In genomic region chr15:89184937-89185227, GRCm38 (mm10) we compare ENCODE assay signal across 22 mouse cellular contexts. TPM values are rescaled to one million over a fixed set of nuclear protein-coding genes. Genes with fewer than 3 reads are reported as not detected.
DNase-seq lines count a peak whose midpoint lies in the region; ATAC-seq and TF ChIP-seq lines count a peak whose summit lies in the region.
"Had no signal": no experiment of that assay in that cellular context is flagged by ENCODE, and none has a peak within 500 bp of the region (broad histone marks: within the 10 kb centered on the region; RNA-seq: fewer than 3 reads in every experiment).

No protein-coding gene starts in this region.

- peak overlapping the region; percentile 60; the same call in 1 of the 2 replicates for H3K27ac ChIP-seq in forebrain, embryonic 10.5 days
- no peak overlapping the region for H3K27ac ChIP-seq in forebrain, embryonic 11.5 days (ENCODE audit: low read depth, low read length)
- H3K27ac ChIP-seq in embryonic facial prominence, embryonic 10.5 days (replicated peaks): 0 out of 2 replicates have a peak overlapping the region, but pooled peaks have one; percentile 37
- H3K27ac ChIP-seq in forebrain, embryonic 16.5 days (ENCODE audit: low read length): peak overlapping the region; percentile 19; the same call in 1 of the 2 replicates
- H3K27ac ChIP-seq in lung, postnatal 0 days (ENCODE audit: low read length): no peak overlapping the region
- H3K27ac ChIP-seq: embryonic facial prominence, embryonic 13.5 days; kidney, embryonic 15.5 days; limb, embryonic 15.5 days; liver, embryonic 15.5 days had no signal

- 83% methylated on average over 5 of the region's 5 CpGs for WGBS in forebrain, embryonic 10.5 days
- 81% methylated on average over 5 of the region's 5 CpGs for WGBS in forebrain, embryonic 11.5 days
- WGBS in embryonic facial prominence, embryonic 10.5 days: 88% methylated on average over 5 of the region's 5 CpGs
- 60% methylated on average over 5 of the region's 5 CpGs for WGBS in forebrain, embryonic 16.5 days
- WGBS in lung, postnatal 0 days: 81% methylated on average over 5 of the region's 5 CpGs

- peaks cover 65% of the 10 kb centered on the region for H3K36me3 ChIP-seq in forebrain, embryonic 10.5 days (replicated peaks)
- no peaks in the 10 kb centered on the region; the same call in 1 of the 2 replicates for H3K36me3 ChIP-seq in forebrain, embryonic 11.5 days (ENCODE audit: control insufficient read depth, insufficient read depth, low read length)
- peaks cover 67% of the 10 kb centered on the region for H3K36me3 ChIP-seq in embryonic facial prominence, embryonic 10.5 days (replicated peaks)
- peaks cover 4% of the 10 kb centered on the region; the same call in 1 of the 2 replicates for H3K36me3 ChIP-seq in forebrain, embryonic 16.5 days (ENCODE audit: control insufficient read depth, insufficient read depth)
- H3K36me3 ChIP-seq in lung, postnatal 0 days (ENCODE audit: insufficient read depth, low read length): no peaks in the 10 kb centered on the region
- H3K36me3 ChIP-seq: liver, embryonic 15.5 days had no signal

- H3K4me3 ChIP-seq in forebrain, embryonic 10.5 days: no peak overlapping the region
- H3K4me3 ChIP-seq in forebrain, embryonic 11.5 days (ENCODE audit: low read depth, low read length): no peak overlapping the region
- no peak overlapping the region for H3K4me3 ChIP-seq in embryonic facial prominence, embryonic 10.5 days
- no peak overlapping the region for H3K4me3 ChIP-seq in forebrain, embryonic 16.5 days (replicated peaks; ENCODE audit: low read length)
- H3K4me3 ChIP-seq in lung, postnatal 0 days (ENCODE audit: low read depth, low read length): no peak overlapping the region
- H3K4me3 ChIP-seq: embryonic facial prominence, embryonic 13.5 days; hindbrain, embryonic 15.5 days; kidney, embryonic 15.5 days; limb, embryonic 15.5 days; liver, embryonic 15.5 days; megakaryocyte, embryonic 14.5 days had no signal

- H3K9ac ChIP-seq in forebrain, embryonic 11.5 days (ENCODE audit: low read length): no peak overlapping the region
- H3K9ac ChIP-seq in forebrain, embryonic 16.5 days (replicated peaks; ENCODE audit: low read depth, low read length): no peak overlapping the region
- no peak overlapping the region for H3K9ac ChIP-seq in lung, postnatal 0 days (replicated peaks; ENCODE audit: low read depth)
- H3K9ac ChIP-seq: embryonic facial prominence, embryonic 13.5 days; hindbrain, embryonic 15.5 days; kidney, embryonic 15.5 days; limb, embryonic 15.5 days; liver, embryonic 15.5 days had no signal

- no peak for DNase-seq in forebrain, embryonic 10.5 days (ENCODE audit: extremely low spot score, low spot score)
- no peak for DNase-seq in forebrain, embryonic 11.5 days (ENCODE audit: low spot score)
- DNase-seq in left cerebral cortex, postnatal 4 days: peak; percentile 77
- DNase-seq in left cerebral cortex, adult 9 months (ENCODE audit: low spot score in 2 of 2): no peak
- DNase-seq in embryonic facial prominence, embryonic 10.5 days (ENCODE audit: low spot score): no peak
- DNase-seq in frontal cortex, postnatal 25 days (ENCODE audit: low spot score in 2 of 2): no peak
- DNase-seq in lung, postnatal 0 days (ENCODE audit: low spot score): no peak
- DNase-seq: heart, postnatal 10 days; kidney, postnatal 4 days; lung, postnatal 10 days; right cerebral cortex, adult 18-20 months; thymus, adult 18-20 months had no signal

- no peak overlapping the region for H3K4me2 ChIP-seq in forebrain, embryonic 11.5 days (ENCODE audit: low read depth, low read length, severe bottlenecking)
- no peak overlapping the region for H3K4me2 ChIP-seq in forebrain, embryonic 16.5 days (ENCODE audit: low read length)
- no peak overlapping the region for H3K4me2 ChIP-seq in lung, postnatal 0 days (replicated peaks; ENCODE audit: low read depth, low read length)
- H3K4me2 ChIP-seq: embryonic facial prominence, embryonic 13.5 days; heart, embryonic 11.5 days; hindbrain, embryonic 15.5 days; kidney, embryonic 15.5 days; limb, embryonic 15.5 days; liver, embryonic 15.5 days had no signal

- intact Hi-C loops in left cerebral cortex, postnatal 4 days (cut with DNase I): no loop called here

- TF ChIP-seq EP300 in lung, postnatal 0 days (IDR thresholded peaks at IDR 0.05): no peak

- H3K9me3 ChIP-seq in forebrain, embryonic 10.5 days: no peaks in the 10 kb centered on the region
- H3K9me3 ChIP-seq in forebrain, embryonic 11.5 days (ENCODE audit: control insufficient read depth, low read length): no peaks in the 10 kb centered on the region
- no peaks in the 10 kb centered on the region for H3K9me3 ChIP-seq in embryonic facial prominence, embryonic 10.5 days
- H3K9me3 ChIP-seq in forebrain, embryonic 16.5 days (ENCODE audit: control insufficient read depth, low read length): no peaks in the 10 kb centered on the region
- no peaks in the 10 kb centered on the region for H3K9me3 ChIP-seq in lung, postnatal 0 days (ENCODE audit: low read length)
- H3K9me3 ChIP-seq: embryonic facial prominence, embryonic 13.5 days; hindbrain, embryonic 15.5 days; kidney, embryonic 15.5 days; limb, embryonic 15.5 days; liver, embryonic 15.5 days; megakaryocyte, embryonic 14.5 days had no signal

- peaks cover 51% of the 10 kb centered on the region for H3K4me1 ChIP-seq in forebrain, embryonic 10.5 days
- H3K4me1 ChIP-seq in forebrain, embryonic 11.5 days (replicated peaks; ENCODE audit: control insufficient read depth, insufficient read depth, low read length): peaks cover 14% of the 10 kb centered on the region; the same call in 1 of the 2 replicates
- H3K4me1 ChIP-seq in embryonic facial prominence, embryonic 10.5 days: peaks cover 49% of the 10 kb centered on the region
- peaks cover 29% of the 10 kb centered on the region for H3K4me1 ChIP-seq in forebrain, embryonic 16.5 days (replicated peaks; ENCODE audit: control insufficient read depth, insufficient read depth, low read length)
- peaks cover 10% of the 10 kb centered on the region for H3K4me1 ChIP-seq in lung, postnatal 0 days (ENCODE audit: insufficient read depth, low read depth, low read length)

- no peak for ATAC-seq in forebrain, embryonic 11.5 days (replicated peaks; ENCODE audit: low FRiP score)
- no peak for ATAC-seq in forebrain, embryonic 16.5 days
- no peak for ATAC-seq in lung, postnatal 0 days
- ATAC-seq: intestine, postnatal 0 days; midbrain, embryonic 16.5 days had no signal

- TF ChIP-seq CTCF in lung, postnatal 0 days (IDR thresholded peaks at IDR 0.05): no peak

- H3K27me3 ChIP-seq in forebrain, embryonic 10.5 days (ENCODE audit: poor library complexity, severe bottlenecking): no peaks in the 10 kb centered on the region; the same call in 1 of the 2 replicates
- no peaks in the 10 kb centered on the region for H3K27me3 ChIP-seq in forebrain, embryonic 11.5 days (ENCODE audit: control insufficient read depth, insufficient read depth, low read length)
- no peaks in the 10 kb centered on the region for H3K27me3 ChIP-seq in embryonic facial prominence, embryonic 10.5 days (replicated peaks; ENCODE audit: low read depth, poor library complexity, severe bottlenecking)
- no peaks in the 10 kb centered on the region for H3K27me3 ChIP-seq in forebrain, embryonic 16.5 days (replicated peaks; ENCODE audit: control insufficient read depth, insufficient read depth, low read length)
- H3K27me3 ChIP-seq in lung, postnatal 0 days (replicated peaks; ENCODE audit: insufficient read depth, low read length): no peaks in the 10 kb centered on the region
- H3K27me3 ChIP-seq: embryonic facial prominence, embryonic 13.5 days; hindbrain, embryonic 15.5 days; kidney, embryonic 15.5 days; limb, embryonic 15.5 days had no signal

RNA-seq across cellular contexts. Expression of gene Plxnb2, which starts 4.3 kb away (rescaled TPM):
- polyA plus RNA-seq in forebrain, embryonic 10.5 days (2016; fragmentation: Nextera tagmentation; extraction: Ambion mirVana): 144 and 155 TPM in 2 replicates
- polyA plus RNA-seq in forebrain, embryonic 11.5 days (2014; fragmentation: Nextera tagmentation; extraction: Ambion mirVana): 162 and 176 TPM in 2 replicates
- 100 to 1,000 TPM; 100 TPM for total RNA-seq in left cerebral cortex, postnatal 4 days (2021)
- polyA plus RNA-seq in embryonic facial prominence, embryonic 10.5 days (2016; fragmentation: Nextera tagmentation; extraction: Ambion mirVana): 146 and 152 TPM in 2 replicates
- 112 and 126 TPM in 2 replicates for polyA plus RNA-seq in forebrain, embryonic 16.5 days (2015; fragmentation: Nextera tagmentation; extraction: Ambion mirVana)
- polyA plus RNA-seq in lung, postnatal 0 days (2015; fragmentation: Nextera tagmentation; extraction: Ambion mirVana): 73.1 and 104 TPM in 2 replicates

RNA-seq across cellular contexts. Expression of gene Dennd6b, which starts 11.4 kb away (rescaled TPM):
- polyA plus RNA-seq in forebrain, embryonic 10.5 days (2016; fragmentation: Nextera tagmentation; extraction: Ambion mirVana): 26.4 and 27.7 TPM in 2 replicates
- 26.7 and 27.5 TPM in 2 replicates for polyA plus RNA-seq in forebrain, embryonic 11.5 days (2014; fragmentation: Nextera tagmentation; extraction: Ambion mirVana)
- total RNA-seq in left cerebral cortex, postnatal 4 days (2021): 10 to 100 TPM; 46.6 to 49.4 TPM
- polyA plus RNA-seq in embryonic facial prominence, embryonic 10.5 days (2016; fragmentation: Nextera tagmentation; extraction: Ambion mirVana): 26.1 and 29.1 TPM in 2 replicates
- 60.7 and 83.2 TPM in 2 replicates for polyA plus RNA-seq in forebrain, embryonic 16.5 days (2015; fragmentation: Nextera tagmentation; extraction: Ambion mirVana)
- polyA plus RNA-seq in lung, postnatal 0 days (2015; fragmentation: Nextera tagmentation; extraction: Ambion mirVana): 4.4 and 5.0 TPM in 2 replicates

RNA-seq across cellular contexts. Expression of gene Ppp6r2, which starts 26.5 kb away (rescaled TPM):
- polyA plus RNA-seq in forebrain, embryonic 10.5 days (2016; fragmentation: Nextera tagmentation; extraction: Ambion mirVana): 24.2 and 28.8 TPM in 2 replicates
- 45.1 and 49.2 TPM in 2 replicates for polyA plus RNA-seq in forebrain, embryonic 11.5 days (2014; fragmentation: Nextera tagmentation; extraction: Ambion mirVana)
- total RNA-seq in left cerebral cortex, postnatal 4 days (2021): 100 to 1,000 TPM; 163 to 165 TPM
- polyA plus RNA-seq in embryonic facial prominence, embryonic 10.5 days (2016; fragmentation: Nextera tagmentation; extraction: Ambion mirVana): 23.8 and 26.8 TPM in 2 replicates
- 77.8 and 90.8 TPM in 2 replicates for polyA plus RNA-seq in forebrain, embryonic 16.5 days (2015; fragmentation: Nextera tagmentation; extraction: Ambion mirVana)
- 22.7 and 24.1 TPM in 2 replicates for polyA plus RNA-seq in lung, postnatal 0 days (2015; fragmentation: Nextera tagmentation; extraction: Ambion mirVana)

RNA-seq across cellular contexts. Expression of gene Mapk11, which starts 35.5 kb away (rescaled TPM):
- polyA plus RNA-seq in forebrain, embryonic 10.5 days (2016; fragmentation: Nextera tagmentation; extraction: Ambion mirVana): 35.7 and 36.3 TPM in 2 replicates
- polyA plus RNA-seq in forebrain, embryonic 11.5 days (2014; fragmentation: Nextera tagmentation; extraction: Ambion mirVana): 43.2 and 47.6 TPM in 2 replicates
- total RNA-seq in left cerebral cortex, postnatal 4 days (2021): 10 to 100 TPM; 34.4 to 36.6 TPM
- polyA plus RNA-seq in embryonic facial prominence, embryonic 10.5 days (2016; fragmentation: Nextera tagmentation; extraction: Ambion mirVana): 16.1 and 20.6 TPM in 2 replicates
- 39.1 and 46.8 TPM in 2 replicates for polyA plus RNA-seq in forebrain, embryonic 16.5 days (2015; fragmentation: Nextera tagmentation; extraction: Ambion mirVana)
- 7.4 and 8.5 TPM in 2 replicates for polyA plus RNA-seq in lung, postnatal 0 days (2015; fragmentation: Nextera tagmentation; extraction: Ambion mirVana)

RNA-seq across cellular contexts. Expression of gene Mapk12, which starts 44.4 kb away (rescaled TPM):
- 34.9 and 38.4 TPM in 2 replicates for polyA plus RNA-seq in forebrain, embryonic 10.5 days (2016; fragmentation: Nextera tagmentation; extraction: Ambion mirVana)
- 26.9 and 29.8 TPM in 2 replicates for polyA plus RNA-seq in forebrain, embryonic 11.5 days (2014; fragmentation: Nextera tagmentation; extraction: Ambion mirVana)
- 1 to 10 TPM; 4.1 to 5.0 TPM for total RNA-seq in left cerebral cortex, postnatal 4 days (2021)
- 16.6 and 19.6 TPM in 2 replicates for polyA plus RNA-seq in embryonic facial prominence, embryonic 10.5 days (2016; fragmentation: Nextera tagmentation; extraction: Ambion mirVana)
- 4.1 and 5.7 TPM in 2 replicates for polyA plus RNA-seq in forebrain, embryonic 16.5 days (2015; fragmentation: Nextera tagmentation; extraction: Ambion mirVana)
- polyA plus RNA-seq in lung, postnatal 0 days (2015; fragmentation: Nextera tagmentation; extraction: Ambion mirVana): 13.0 and 14.4 TPM in 2 replicates

Comparison
In these comparisons a context has a peak if more than half of its experiments do, and no peak if none do; other contexts are left out.
1. H3K27ac ChIP-seq: peak in forebrain, embryonic 10.5 days (single experiment), embryonic facial prominence, embryonic 10.5 days (single experiment) and forebrain, embryonic 16.5 days (single experiment); none in forebrain, embryonic 11.5 days (single experiment) and lung, postnatal 0 days (single experiment).